Mouse (Mus musculus) WW6 (cell line): Measurements from ENCODE around the gene Hoxa6.

Experiments used
- DNase-seq: peaks from one replicate; pipeline ENCODE4 v3.0.0-alpha.2; 2013; ENCODE audit warnings: low read depth, low spot score

Gene Hoxa6

DNA sequence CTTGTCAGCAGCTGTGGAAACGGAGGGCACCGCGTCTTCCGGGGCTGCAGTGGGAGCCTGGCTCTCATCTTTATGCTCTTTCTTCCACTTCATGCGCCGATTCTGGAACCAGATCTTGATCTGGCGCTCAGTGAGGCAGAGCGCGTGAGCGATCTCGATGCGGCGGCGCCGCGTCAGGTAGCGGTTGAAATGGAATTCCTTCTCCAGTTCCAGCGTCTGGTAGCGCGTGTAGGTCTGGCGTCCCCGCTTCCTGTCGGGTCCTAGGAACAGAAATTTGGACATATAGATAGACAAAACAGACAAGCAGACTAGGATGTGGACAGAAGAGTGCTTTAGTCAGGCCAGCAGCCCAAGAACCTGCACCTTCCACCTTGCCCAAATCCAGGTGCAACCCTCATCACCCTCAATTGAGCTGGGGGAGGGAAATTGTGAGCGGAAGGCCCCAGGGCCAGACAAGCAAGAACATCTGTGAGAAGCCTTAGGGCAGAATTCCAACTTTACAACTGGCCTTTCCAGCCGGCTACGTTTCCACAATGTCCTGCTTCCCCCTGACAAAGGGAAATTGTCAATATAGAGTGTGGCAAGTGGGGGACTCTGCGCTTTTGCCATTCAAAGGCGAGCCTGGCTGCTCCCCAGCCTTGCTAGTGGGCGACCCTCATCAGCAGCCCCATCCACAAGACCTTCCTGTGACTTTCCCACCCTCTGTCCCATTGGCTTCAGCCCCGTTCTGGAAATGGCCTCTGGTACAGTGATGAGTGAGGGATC, 7.4 kb upstream of the Hoxa6 start:
- DNase-seq = no peak

- DNase-seq = no peak
Observed at GRCm38 (mm10) chr6:52215070-52215469, 6.5 kb upstream of the Hoxa6 start.

- no peak for DNase-seq
Observed at GRCm38 (mm10) chr6:52214271-52214670, 5.7 kb upstream of the Hoxa6 start.

DNA sequence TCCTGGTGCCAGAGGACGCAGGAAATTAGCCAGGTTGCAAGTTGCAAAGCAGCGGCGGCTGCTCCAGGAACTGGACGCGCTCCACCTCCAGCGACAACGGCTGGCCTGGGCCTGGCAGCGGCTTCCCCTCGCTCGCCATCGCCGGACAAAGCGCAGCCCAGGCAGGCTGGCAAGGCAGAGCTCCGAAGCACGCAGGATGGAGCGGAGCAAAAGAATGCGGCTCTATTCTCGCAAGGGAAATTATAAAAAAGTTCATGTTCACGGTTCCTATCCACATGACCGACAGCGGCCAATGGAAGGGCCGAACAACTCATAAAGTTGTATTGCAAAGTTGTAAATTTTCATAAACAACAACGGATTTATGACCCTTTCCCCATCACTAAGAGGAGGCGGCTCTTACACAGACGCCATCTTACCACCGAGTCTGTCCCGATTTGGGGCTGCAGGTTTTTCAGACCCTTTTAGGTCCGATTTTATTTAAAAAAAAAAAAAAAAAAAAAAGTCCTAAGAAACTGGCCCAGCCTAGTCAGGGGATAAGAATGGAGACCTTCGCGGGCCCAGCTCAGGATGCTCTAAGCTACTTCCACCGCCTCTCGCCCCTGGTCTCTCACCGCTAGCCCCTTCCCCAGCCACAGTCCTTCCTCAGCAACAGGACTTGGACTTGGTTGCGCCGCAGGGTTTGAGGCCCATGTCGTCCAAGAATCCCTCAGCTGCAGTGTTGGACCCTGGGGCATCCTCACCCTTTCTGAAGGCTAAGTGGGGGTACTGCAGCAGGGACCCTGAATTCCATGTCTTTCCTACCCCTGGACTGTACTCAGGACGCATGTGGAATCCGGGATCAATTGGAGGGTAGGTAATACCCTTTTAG, 4.8 kb upstream of the Hoxa6 start, which contains the start of the genes Hoxa3 and Gm28308:
TSS of gene Hoxa3 (minus strand) at position 218 of the 868 bp plus-strand sequence.
TSS of gene Gm28308 (minus strand) at position 221 of the 868 bp plus-strand sequence.
- no peak for DNase-seq

GRCm38 (mm10) chr6:52212556-52213118, 4.1 kb upstream of the Hoxa6 start:
- no peak for DNase-seq

DNA sequence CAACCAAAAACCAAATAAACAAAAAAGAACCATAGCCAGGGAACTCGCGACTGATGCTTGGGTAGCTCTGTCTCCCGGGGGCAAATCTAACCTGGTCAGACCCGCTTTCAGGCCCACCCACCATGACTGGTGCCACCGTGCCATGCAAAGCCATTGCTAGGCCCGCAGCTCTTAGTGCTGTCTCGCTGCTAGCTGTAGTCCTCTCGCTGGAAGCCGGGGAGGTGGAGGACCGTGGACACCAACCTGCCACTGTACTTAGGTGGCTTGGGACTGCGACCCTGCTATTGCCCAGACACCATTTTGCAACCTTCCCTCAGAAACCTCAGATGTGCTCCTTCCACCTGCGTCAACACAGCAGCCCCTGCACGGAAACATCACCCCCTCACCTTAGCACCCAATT, 3.4 kb upstream of the Hoxa6 start:
- DNase-seq = no peak

- no peak for DNase-seq
Observed at GRCm38 (mm10) chr6:52211170-52211935, 2.8 kb upstream of the Hoxa6 start.

DNA sequence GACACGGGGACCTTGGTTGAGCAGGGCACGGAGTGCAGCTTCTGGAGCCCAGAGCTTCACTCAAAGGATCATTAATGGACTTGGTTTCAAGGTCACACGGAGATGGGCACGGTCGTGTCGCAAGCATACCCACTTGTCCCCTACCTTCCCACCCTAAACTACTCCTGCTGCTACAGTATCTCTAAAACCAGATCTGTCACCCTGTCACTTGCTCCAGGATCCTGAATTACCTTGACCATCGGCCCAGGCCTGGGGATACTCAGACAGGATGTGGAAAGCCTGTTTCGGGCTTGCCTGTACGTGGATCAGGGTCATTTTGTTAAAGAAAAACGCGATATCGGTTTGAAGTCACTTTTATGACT, 1.1 kb upstream of the Hoxa6 start:
- DNase-seq = no peak

- DNase-seq = no peak
Observed at GRCm38 (mm10) chr6:52208868-52209684, 554 bp upstream of the Hoxa6 start.

DNA sequence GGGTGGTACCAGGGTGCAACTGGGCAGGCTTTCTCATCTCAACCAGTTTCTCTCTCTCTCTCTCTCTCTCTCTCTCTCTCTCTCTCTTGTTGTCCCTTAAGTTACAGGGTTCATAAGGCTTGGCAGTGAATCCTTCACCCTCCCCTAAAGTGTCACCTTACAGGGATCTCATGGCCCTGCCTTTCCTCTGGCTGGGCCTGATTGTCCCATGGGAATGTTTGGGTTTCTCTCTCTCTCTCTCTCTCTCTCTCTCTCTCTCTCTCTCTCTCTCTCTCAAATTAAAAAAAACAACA, 892 bp downstream of the Hoxa6 start:
- DNase-seq = no peak

DNA sequence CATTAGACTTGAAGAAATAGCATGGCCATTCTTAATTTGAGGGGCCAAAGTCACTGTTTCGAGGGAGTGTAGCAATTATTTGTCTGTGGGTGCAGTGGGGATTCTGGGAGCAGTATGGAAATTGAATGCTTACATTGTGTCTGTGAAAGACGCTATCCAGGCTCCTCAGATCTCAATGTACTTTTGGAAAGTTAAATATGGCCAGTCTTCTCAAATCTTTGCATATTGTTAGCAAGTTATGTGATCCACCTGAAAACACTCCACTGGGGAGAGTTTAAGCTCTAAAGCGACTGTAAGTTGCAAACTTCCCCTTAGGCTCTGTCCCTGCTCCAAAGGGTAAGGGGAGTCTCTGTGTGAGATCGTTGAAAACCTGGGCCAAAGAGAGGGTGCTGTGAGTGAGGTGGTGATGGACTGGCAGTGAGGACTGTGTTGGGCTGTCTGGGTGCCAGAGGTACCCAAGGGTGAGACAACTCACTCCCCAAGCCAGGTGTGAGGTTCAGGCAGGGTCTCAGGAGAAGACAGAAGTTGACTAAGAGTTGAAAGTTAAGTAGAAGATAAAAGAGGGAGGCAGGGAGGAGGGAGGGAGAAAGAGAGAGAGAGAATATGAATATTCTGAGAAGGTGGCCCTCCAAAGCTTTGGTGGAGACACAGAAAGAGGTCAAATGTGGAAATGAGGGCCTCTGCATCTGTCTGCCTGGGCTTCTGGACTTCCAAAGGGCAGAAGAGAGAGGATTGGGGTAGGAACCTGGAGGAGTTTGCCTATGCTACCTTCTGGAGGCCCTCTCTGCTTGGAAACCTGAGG, 1.4 kb downstream of the Hoxa6 start:
- no peak for DNase-seq

GRCm38 (mm10) chr6:52205638-52206621, 2.6 kb downstream of the Hoxa6 start:
- DNase-seq = no peak

GRCm38 (mm10) chr6:52205221-52205620, 3.3 kb downstream of the Hoxa6 start:
- no peak for DNase-seq

DNA sequence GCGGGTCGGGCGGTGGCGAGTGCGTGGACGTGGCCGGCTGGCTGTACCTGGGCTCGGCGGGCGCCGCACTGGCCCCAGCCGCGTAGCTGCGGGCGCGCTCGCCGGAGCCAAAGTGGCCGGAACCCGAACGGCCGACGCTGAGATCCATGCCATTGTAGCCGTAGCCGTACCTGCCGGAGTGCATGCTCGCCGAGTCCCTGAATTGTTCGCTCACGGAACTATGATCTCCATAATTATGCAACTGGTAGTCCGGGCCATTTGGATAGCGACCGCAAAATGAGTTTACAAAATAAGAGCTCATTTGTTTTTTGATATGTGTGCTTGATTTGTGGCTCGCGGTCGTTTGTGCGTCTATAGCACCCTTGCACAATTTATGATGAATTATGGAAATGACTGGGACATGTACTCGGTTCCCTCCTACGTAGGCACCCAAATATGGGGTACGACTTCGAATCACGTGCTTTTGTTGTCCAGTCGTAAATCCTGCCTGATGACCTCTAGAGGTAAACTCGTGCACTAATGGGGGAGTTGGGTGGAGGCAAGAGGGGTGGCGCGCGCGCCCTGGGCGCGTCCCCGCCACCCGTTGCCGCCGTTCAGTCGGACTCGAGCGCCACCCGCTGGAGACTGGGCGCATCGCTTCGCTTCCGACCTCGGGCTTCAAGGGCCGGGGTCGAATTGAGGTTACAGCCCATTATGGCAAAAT, 4.3 kb downstream of the Hoxa6 start, which contains the start of gene Hoxa5:
TSS of gene Hoxa5 (minus strand) at position 538 of the 703 bp plus-strand sequence.
- no peak for DNase-seq

DNA sequence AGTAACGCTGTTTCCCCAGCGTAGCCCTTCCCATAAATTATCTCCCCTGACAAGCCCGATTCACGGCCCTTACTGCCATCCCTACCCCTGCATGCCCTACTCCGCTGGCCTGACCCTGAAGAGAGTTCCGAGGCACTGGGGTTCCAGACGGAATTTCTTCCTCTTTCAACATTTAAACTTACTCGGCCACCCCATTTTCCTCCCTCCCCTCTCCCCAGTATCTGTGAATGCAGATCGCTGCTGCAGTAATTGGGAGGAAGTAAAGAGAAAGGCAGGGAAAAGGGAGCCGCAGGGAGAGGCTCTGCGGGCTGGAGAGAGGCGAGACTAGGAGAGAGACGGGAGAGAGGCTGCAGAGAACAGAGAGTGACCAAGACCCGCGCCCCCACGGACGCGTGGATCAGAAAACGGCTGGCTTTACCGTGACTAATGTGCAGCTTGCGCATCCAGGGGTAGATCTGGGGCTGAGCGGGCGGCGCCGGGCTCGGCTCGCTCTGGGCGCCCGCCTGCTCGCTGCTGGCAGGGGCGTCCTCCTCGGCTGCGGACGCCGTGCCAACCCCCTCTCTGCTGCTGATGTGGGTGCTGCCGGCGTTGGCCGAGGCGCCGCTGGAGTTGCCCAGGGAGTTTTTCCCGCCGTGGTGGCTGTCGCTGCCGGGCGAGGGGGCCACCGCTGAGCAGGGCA, 5.0 kb downstream of the Hoxa6 start:
- no peak for DNase-seq

- DNase-seq = no peak
Observed at GRCm38 (mm10) chr6:52203121-52203370, 5.5 kb downstream of the Hoxa6 start.

- DNase-seq = no peak
Observed at GRCm38 (mm10) chr6:52202362-52203120, 6.0 kb downstream of the Hoxa6 start.
